Mouse (Mus musculus) G1E (cell line): ENCODE data around the gene Mipol1. TPM values are rescaled to one million over a fixed set of nuclear protein-coding genes. Genes with fewer than 3 reads are reported as not detected.

ENCODE experiments used
- ATAC-seq: 2 replicates; pipeline ENCODE4 v1.8.0; 2016; ENCODE audit warnings: mild to moderate bottlenecking; ENCODE audit not compliant: insufficient number of reproducible peaks, poor library complexity, low FRiP score, severe bottlenecking; ENCODE audit errors: extremely low read depth
- DNase-seq: peaks from one replicate; pipeline ENCODE4 v3.0.0; 2012; ENCODE audit warnings: low spot score
- H3K27me3 ChIP-seq: 2 replicates; pipeline ENCODE4 v1.6.1; 2012; ENCODE audit warnings: mild to moderate bottlenecking, low read length, inconsistent platforms; ENCODE audit not compliant: insufficient read depth
- H3K36me3 ChIP-seq: replicated peaks from 2 replicates; pipeline ENCODE3; 2012; ENCODE audit warnings: mild to moderate bottlenecking, inconsistent platforms
- H3K4me1 ChIP-seq: 2 replicates; pipeline ENCODE4 v1.6.1; 2012; ENCODE audit warnings: low read depth, low read length, inconsistent platforms, mixed read lengths; ENCODE audit not compliant: insufficient read depth
- H3K4me3 ChIP-seq: 2 replicates; pipeline ENCODE4 v1.5.1; 2012; ENCODE audit warnings: low read depth, mild to moderate bottlenecking, inconsistent platforms, low read length, moderate library complexity, mixed read lengths
- H3K9me3 ChIP-seq: replicated peaks from 2 replicates; pipeline ENCODE4 v1.6.1; 2012; ENCODE audit warnings: inconsistent platforms
- CTCF ChIP-seq: IDR thresholded peaks from 2 replicates; pipeline ENCODE4 v1.5.1; 2012; ENCODE audit warnings: low read depth, low read length, inconsistent platforms, mixed read lengths
- GATA1 ChIP-seq: IDR thresholded peaks from 2 replicates; pipeline ENCODE4 v1.6.1; 2012; ENCODE audit warnings: borderline replicate concordance, low read length, inconsistent platforms, mixed read lengths
- GATA2 ChIP-seq: IDR thresholded peaks from 2 replicates; pipeline ENCODE4 v1.6.1; 2012; ENCODE audit warnings: low read depth, low read length, inconsistent platforms, borderline replicate concordance
- POLR2AphosphoS5 ChIP-seq: IDR thresholded peaks from 2 replicates; pipeline ENCODE4 v1.6.1; 2012; ENCODE audit warnings: low read depth, low read length, inconsistent platforms; ENCODE audit not compliant: insufficient replicate concordance
- TAL1 ChIP-seq: conservative IDR thresholded peaks from 2 replicates; pipeline ENCODE4 v1.6.1; 2012; ENCODE audit warnings: low read depth, low read length, inconsistent platforms, mixed read lengths
- polyA plus RNA-seq: library from polyadenylated mRNA; stranded (reverse); fragments of >175 nt; gene quantifications from 2 replicates; pipeline ENCODE4 v1.2.3, GENCODE M21; 2012
- total RNA-seq, 2 experiments: library from RNA; stranded (forward) in 1 of 2; stranded (reverse) in 1 of 2; fragments of 200-1000 nt in 1 of 2; fragments of >200 nt in 1 of 2; fragmentation: Nextera tagmentation in 1 of 2; gene quantifications; 2 replicates each; pipeline ENCODE4 v1.2.3; 2014 to 2017

Gene Mipol1
- total and polyA plus RNA-seq, 3 experiments: 5.2 to 49.7 (median 23.7) TPM

DNA sequence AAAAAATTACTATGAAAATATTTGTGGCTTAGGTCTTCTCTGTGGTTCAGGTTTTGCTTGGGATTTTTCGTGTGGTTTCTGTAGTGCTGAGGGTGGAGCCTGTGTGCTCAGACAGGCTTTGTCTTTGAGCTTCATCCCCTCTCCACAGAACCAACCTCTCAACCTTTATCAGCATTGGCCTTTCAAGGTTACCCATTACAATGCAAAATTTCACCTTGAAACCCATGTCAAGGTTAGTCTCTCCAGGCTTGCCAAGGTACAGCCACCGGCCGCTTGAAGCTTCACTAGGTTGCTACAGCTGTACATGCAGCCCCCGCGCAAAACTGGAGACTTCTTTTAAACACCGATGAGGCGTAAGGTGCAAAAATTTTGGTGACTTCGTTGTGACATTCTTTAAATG lies 241.6 kb downstream of the Mipol1 start:
- TF ChIP-seq GATA2 (no peak), GATA1 (no peak), POLR2AphosphoS5 (no peak), TAL1 (no peak), CTCF (no peak)
- H3K36me3 ChIP-seq: no peaks in the 10 kb centered on the region
- DNase-seq (no peak), ATAC-seq (no peak)
- no peaks in the 10 kb centered on the region for H3K9me3 ChIP-seq
- H3K4me3 ChIP-seq: no peak overlapping the region
- H3K27me3 ChIP-seq: no peaks in the 10 kb centered on the region
- H3K4me1 ChIP-seq: no peaks in the 10 kb centered on the region

- ATAC-seq (no peak), DNase-seq (no peak)
- no peaks in the 10 kb centered on the region for H3K36me3 ChIP-seq
- TF ChIP-seq POLR2AphosphoS5: no peak
- no peak for TF ChIP-seq TAL1
- TF ChIP-seq GATA2: no peak
- no peak for TF ChIP-seq GATA1
- no peak for TF ChIP-seq CTCF
- H3K9me3 ChIP-seq: no peaks in the 10 kb centered on the region
- H3K27me3 ChIP-seq: no peaks in the 10 kb centered on the region
- H3K4me3 ChIP-seq: no peak overlapping the region
- H3K4me1 ChIP-seq: no peaks in the 10 kb centered on the region
These were observed 246.6 kb downstream of the Mipol1 start for GRCm38 (mm10) chr12:57476876-57477275.

DNA sequence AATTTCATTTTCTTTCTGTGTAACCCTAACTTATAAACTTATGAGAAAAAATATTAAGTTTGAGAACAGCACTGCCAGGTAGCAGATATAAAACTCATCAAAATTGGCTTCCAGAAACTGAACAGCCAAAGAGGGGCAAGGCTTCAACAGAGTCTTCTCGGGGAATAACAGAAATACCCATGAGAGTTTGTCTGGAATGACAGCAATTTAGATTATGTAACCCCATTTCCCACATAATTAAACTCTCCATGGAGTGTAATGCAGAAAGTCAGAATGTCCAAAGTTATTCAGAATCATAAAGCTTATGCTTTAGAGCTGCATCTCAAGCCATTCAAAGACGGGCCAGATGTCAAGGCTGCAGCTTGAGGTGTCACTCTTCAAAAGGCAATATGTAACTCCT lies 251.6 kb downstream of the Mipol1 start:
- no peaks in the 10 kb centered on the region for H3K9me3 ChIP-seq
- H3K36me3 ChIP-seq: no peaks in the 10 kb centered on the region
- no peaks in the 10 kb centered on the region for H3K27me3 ChIP-seq
- TF ChIP-seq GATA1: no peak
- no peak for TF ChIP-seq TAL1
- TF ChIP-seq POLR2AphosphoS5: no peak
- TF ChIP-seq CTCF: no peak
- TF ChIP-seq GATA2: no peak
- H3K4me1 ChIP-seq: no peaks in the 10 kb centered on the region
- H3K4me3 ChIP-seq: no peak overlapping the region
- DNase-seq (no peak), ATAC-seq (no peak)

DNA sequence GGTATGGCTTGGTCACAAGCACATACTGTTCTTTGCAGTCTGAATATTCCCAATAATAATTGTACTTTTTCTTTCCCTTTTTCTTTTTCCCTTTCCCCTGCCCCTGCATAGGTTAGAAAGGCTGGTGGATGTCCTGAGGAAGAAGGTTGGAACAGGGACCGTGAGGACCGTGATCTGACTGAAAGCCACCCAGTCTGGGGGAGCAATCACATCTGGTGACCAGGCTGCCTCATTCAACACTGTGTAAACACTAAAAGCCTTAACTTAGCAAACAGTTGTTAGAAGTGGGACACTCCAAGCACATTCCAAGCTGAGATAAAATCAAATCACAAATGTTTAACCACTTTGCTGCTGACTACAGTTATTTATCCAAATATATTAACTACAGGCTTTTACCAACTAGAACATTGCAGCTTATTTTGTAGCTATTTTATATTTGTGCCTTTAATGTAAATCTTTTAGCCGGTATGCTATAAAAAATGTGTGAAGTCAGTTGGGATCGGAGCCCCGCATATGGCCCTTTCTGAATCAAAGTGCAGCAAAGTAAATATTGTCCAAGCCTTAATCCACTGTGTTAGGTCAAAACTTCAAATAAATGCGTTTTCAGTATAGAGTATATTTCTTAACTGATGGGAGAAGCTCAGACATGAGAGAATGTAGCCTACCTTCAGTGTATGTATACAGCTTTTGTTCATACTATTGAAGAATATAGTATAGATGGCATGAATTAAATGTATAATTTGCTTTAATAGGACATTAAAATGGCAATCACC lies 266.3 kb downstream of the Mipol1 start:
- no peaks in the 10 kb centered on the region for H3K27me3 ChIP-seq
- no peak for TF ChIP-seq CTCF
- no peak for TF ChIP-seq TAL1
- TF ChIP-seq POLR2AphosphoS5: no peak
- TF ChIP-seq GATA1: no peak
- TF ChIP-seq GATA2: no peak
- ATAC-seq: no peak

DNA sequence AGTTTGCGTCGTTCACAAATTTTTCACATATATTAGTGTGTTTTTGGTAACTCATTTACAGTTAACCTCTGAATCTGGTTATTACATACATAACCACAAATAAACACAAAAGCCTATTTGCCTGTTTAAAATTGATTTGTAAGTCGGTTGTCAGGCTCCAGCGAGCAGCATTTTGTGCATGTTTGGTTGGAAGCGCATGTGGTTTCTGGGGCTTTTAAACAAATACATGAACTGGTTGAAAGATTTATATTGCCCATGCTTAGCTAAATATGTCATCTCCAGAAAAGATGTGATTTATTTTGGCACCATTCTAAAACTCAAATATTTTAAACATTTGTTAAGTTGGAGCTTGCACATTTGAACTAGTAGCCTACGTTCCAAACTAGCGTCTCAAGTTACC lies 270.0 kb downstream of the Mipol1 start:
- ATAC-seq: no peak
- TF ChIP-seq CTCF (no peak), TAL1 (no peak), POLR2AphosphoS5 (no peak), GATA2 (no peak), GATA1 (no peak)

More for the DNA sequence above, 266.3 kb downstream of the Mipol1 start:
- Histone ChIP-seq H3K9me3 (no peaks in the 10 kb centered on the region), H3K4me3 (no peak overlapping the region), H3K4me1 (no peaks in the 10 kb centered on the region), H3K36me3 (no peaks in the 10 kb centered on the region)
- no peak for DNase-seq

GRCm38 (mm10) chr12:57505329-57505728 lies 275.1 kb downstream of the Mipol1 start:
- Histone ChIP-seq H3K27me3 (peaks cover 4% of the 10 kb centered on the region; the same call in 1 of the 2 replicates), H3K4me3 (no peak overlapping the region), H3K4me1 (no peaks in the 10 kb centered on the region), H3K36me3 (no peaks in the 10 kb centered on the region), H3K9me3 (no peaks in the 10 kb centered on the region)
- TF ChIP-seq GATA2: no peak
- no peak for TF ChIP-seq TAL1
- DNase-seq (no peak), ATAC-seq (no peak)

More for the DNA sequence above, 270.0 kb downstream of the Mipol1 start:
- H3K27me3 ChIP-seq: peaks cover 2% of the 10 kb centered on the region; the same call in 1 of the 2 replicates
- no peak overlapping the region for H3K4me3 ChIP-seq
- H3K9me3 ChIP-seq: no peaks in the 10 kb centered on the region
- no peaks in the 10 kb centered on the region for H3K36me3 ChIP-seq
- no peak for DNase-seq
- H3K4me1 ChIP-seq: no peaks in the 10 kb centered on the region
